ENCODE assay signal across 17 mouse cellular contexts in the genomic region with DNA sequence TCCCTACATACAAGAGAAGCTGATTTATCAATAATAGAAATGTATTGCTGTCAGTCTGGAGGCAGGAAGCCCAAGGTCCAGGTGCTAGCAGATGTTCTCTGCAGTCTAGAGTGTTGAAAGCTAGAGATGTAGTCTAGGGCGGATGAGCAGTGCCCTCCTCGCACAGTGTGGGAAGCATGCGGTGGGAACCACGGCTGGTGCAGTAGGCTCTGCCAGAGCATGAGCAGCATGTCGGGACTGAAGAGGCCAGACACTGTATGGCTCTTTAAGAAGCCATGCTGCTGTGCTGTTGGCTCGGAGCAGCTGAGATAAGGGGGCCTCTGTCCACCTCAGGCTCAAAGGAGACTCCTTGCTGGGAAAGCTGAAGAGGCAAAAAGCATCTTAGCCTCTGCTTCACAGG.
DNase-seq lines count a peak whose midpoint lies in the region; ATAC-seq and TF ChIP-seq lines count a peak whose summit lies in the region.
"Had no signal": no experiment of that assay in that cellular context is flagged by ENCODE, and none has a peak within 500 bp of the region (broad histone marks: within the 10 kb centered on the region; RNA-seq: fewer than 3 reads in every experiment).

No protein-coding gene starts in this region.

- H3K27ac ChIP-seq in layer of hippocampus, adult 2 months, result peak overlapping the region; percentile 43; the same call in 1 of the 2 replicates
- H3K27ac ChIP-seq in hindbrain, embryonic 16.5 days (ENCODE audit: low read depth, low read length), result peak overlapping the region; percentile 30; the same call in 1 of the 2 replicates
- peak overlapping the region; percentile 35; the same call in 1 of the 2 replicates for H3K27ac ChIP-seq in midbrain, embryonic 15.5 days
- H3K27ac ChIP-seq: stomach, embryonic 15.5 days had no signal

- WGBS in hindbrain, embryonic 16.5 days, result 39% methylated on average over 6 of the region's 6 CpGs
- 48% methylated on average over 6 of the region's 6 CpGs for WGBS in midbrain, embryonic 15.5 days

- no peak for TF ChIP-seq CTCF in layer of hippocampus, adult 2 months (conservative IDR thresholded peaks at IDR 0.05)

- peak overlapping the region; percentile 24; the same call in 1 of the 2 replicates for H3K9ac ChIP-seq in hindbrain, embryonic 16.5 days (ENCODE audit: low read depth, low read length)
- H3K9ac ChIP-seq in midbrain, embryonic 15.5 days, result no peak overlapping the region
- H3K9ac ChIP-seq: stomach, embryonic 15.5 days had no signal

- no peak overlapping the region for H3K4me3 ChIP-seq in layer of hippocampus, adult 2 months
- H3K4me3 ChIP-seq in hindbrain, embryonic 16.5 days (ENCODE audit: low read length), result no peak overlapping the region
- H3K4me3 ChIP-seq in midbrain, embryonic 15.5 days, result no peak overlapping the region
- H3K4me3 ChIP-seq: stomach, embryonic 15.5 days had no signal

- ATAC-seq in hindbrain, embryonic 16.5 days, result peak; percentile 62; the same call in 1 of the 2 replicates
- no peak for ATAC-seq in midbrain, embryonic 15.5 days (replicated peaks)

- H3K9me3 ChIP-seq in hindbrain, embryonic 16.5 days (ENCODE audit: control insufficient read depth, low read length), result no peaks in the 10 kb centered on the region
- H3K9me3 ChIP-seq in midbrain, embryonic 15.5 days, result no peaks in the 10 kb centered on the region
- H3K9me3 ChIP-seq: stomach, embryonic 15.5 days had no signal

- no peak for DNase-seq in layer of hippocampus, adult 2 months (ENCODE audit: low spot score in 2 of 2)
- DNase-seq in layer of hippocampus, adult 18-20 months (ENCODE audit: low spot score in 2 of 2), result no peak
- no peak for DNase-seq in kidney, adult 9 months
- no peak for DNase-seq in layer of hippocampus, adult 9-10 months (ENCODE audit: low spot score)
- no peak for DNase-seq in lung, postnatal 36 days
- DNase-seq: adrenal gland, postnatal 36 days; cerebellum, postnatal 14 days; gastrocnemius, postnatal 36 days; kidney, adult 8-10 months; kidney, postnatal 36 days; left cerebral cortex, postnatal 4 days; lung, adult 18-20 months; lung, postnatal 4 days; thymus, adult 2 months had no signal

- peaks cover 13% of the 10 kb centered on the region for H3K4me1 ChIP-seq in hindbrain, embryonic 16.5 days (ENCODE audit: control insufficient read depth, insufficient read depth, low read depth, low read length)
- peaks cover 30% of the 10 kb centered on the region for H3K4me1 ChIP-seq in midbrain, embryonic 15.5 days
- H3K4me1 ChIP-seq: stomach, embryonic 15.5 days had no signal

- H3K4me2 ChIP-seq in hindbrain, embryonic 16.5 days (ENCODE audit: low read length), result no peak overlapping the region
- H3K4me2 ChIP-seq in midbrain, embryonic 15.5 days, result no peak overlapping the region
- H3K4me2 ChIP-seq: stomach, embryonic 15.5 days had no signal

- H3K27me3 ChIP-seq in hindbrain, embryonic 16.5 days (replicated peaks; ENCODE audit: control insufficient read depth, insufficient read depth, low read length), result no peaks in the 10 kb centered on the region
- no peaks in the 10 kb centered on the region for H3K27me3 ChIP-seq in midbrain, embryonic 15.5 days (replicated peaks)
- H3K27me3 ChIP-seq: stomach, embryonic 15.5 days had no signal

- H3K36me3 ChIP-seq in hindbrain, embryonic 16.5 days (ENCODE audit: control insufficient read depth, insufficient read depth, low read length), result no peaks in the 10 kb centered on the region; the same call in 1 of the 2 replicates
- H3K36me3 ChIP-seq in midbrain, embryonic 15.5 days (replicated peaks), result no peaks in the 10 kb centered on the region
